Mouse (Mus musculus): ENCODE measurements around the gene Arhgap17.

DNA sequence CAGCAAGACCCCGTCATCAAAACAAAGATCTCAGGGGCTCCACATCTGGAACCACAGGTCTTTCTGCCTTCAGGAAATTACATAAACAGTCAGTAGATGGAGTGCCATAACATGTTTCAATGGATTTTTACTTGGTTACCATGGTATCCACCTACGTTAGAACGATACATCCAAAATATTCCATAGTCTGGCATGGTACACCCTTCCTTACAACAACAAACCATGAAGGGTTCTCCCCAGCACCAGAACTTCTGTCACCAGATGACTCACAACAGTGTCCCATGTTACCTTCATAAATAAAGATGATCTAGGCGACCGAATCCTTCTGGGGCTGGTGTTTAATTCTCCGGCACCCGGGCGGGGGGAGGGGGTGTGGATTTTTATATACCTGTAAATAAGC is 5.7 kb downstream of the Arhgap17 start:
- TF ChIP-seq CTCF (IDR thresholded peaks at IDR 0.05) = no peak
- no peak for TF ChIP-seq POLR2A (IDR thresholded peaks at IDR 0.05; ENCODE audit: insufficient read depth, low read depth, low read length)

Measured in heart, adult 2 months (tissue).